Mouse (Mus musculus) spleen, adult 2 months (tissue): ENCODE measurements at regions not wholly inside any gene's neighbourhood (a gene's known extent, or its start where the extent isn't known, plus 50 kb on each side); places are given as distances from the start of the nearest gene placed in this dataset.

Source experiments
- DNase-seq, 2 experiments: peaks; one replicate each; pipeline versions ENCODE4 v3.0.0 to v3.0.0-alpha.2; 2012 to 2021; ENCODE audit warnings: low spot score in 2 of 2, low read depth in 1 of 2
- H3K27ac ChIP-seq: fragments of 200-500 bp; 2 replicates; pipeline ENCODE4 v1.5.1; 2012; ENCODE audit warnings: low read length, inconsistent platforms; ENCODE audit not compliant: insufficient read depth
- H3K27me3 ChIP-seq: fragments of 200-500 bp; 2 replicates; pipeline ENCODE4 v1.6.1; 2012; ENCODE audit warnings: mild to moderate bottlenecking, moderate library complexity, low read length, inconsistent platforms; ENCODE audit not compliant: control insufficient read depth, insufficient read depth
- H3K36me3 ChIP-seq: fragments of 200-500 bp; 2 replicates; pipeline ENCODE4 v1.6.1; 2012; ENCODE audit warnings: mild to moderate bottlenecking, low read length, inconsistent platforms; ENCODE audit not compliant: control insufficient read depth, insufficient read depth
- H3K4me1 ChIP-seq: fragments of 200-500 bp; 2 replicates; pipeline ENCODE4 v1.6.1; 2011; ENCODE audit warnings: inconsistent platforms; ENCODE audit not compliant: control insufficient read depth, insufficient read depth, insufficient read length
- H3K4me3 ChIP-seq: fragments of 200-500 bp; 2 replicates; pipeline ENCODE4 v1.5.1; 2011; ENCODE audit warnings: mild to moderate bottlenecking, inconsistent platforms; ENCODE audit not compliant: insufficient read depth, insufficient read length; ENCODE audit errors: extremely low read depth
- CTCF ChIP-seq: fragments of 200-500 bp; IDR thresholded peaks from 2 replicates; pipeline ENCODE4 v1.5.1; 2011; ENCODE audit warnings: mild to moderate bottlenecking, inconsistent platforms; ENCODE audit not compliant: insufficient read depth, insufficient read length, insufficient replicate concordance; ENCODE audit errors: extremely low read depth
- POLR2A ChIP-seq: fragments of 200-500 bp; IDR thresholded peaks from 2 replicates; pipeline ENCODE4 v1.6.1; 2011; ENCODE audit warnings: low read depth, low read length, inconsistent platforms
- WGBS: fragments of 180-500 bp; shearing (Covaris S2); methylation state at CpG from one replicate; pipeline ENCODE4 v1.1.7; 2018; 5-methylcytosine and 5-hydroxymethylcytosine counted together

GRCm38 (mm10) chr2:101252228-101252627 lies 372.3 kb upstream of the Rag2 start:
- no peak for DNase-seq
- Histone ChIP-seq H3K4me3 (no peak overlapping the region), H3K4me1 (no peaks in the 10 kb centered on the region), H3K27ac (no peak overlapping the region), H3K27me3 (no peaks in the 10 kb centered on the region), H3K36me3 (no peaks in the 10 kb centered on the region)
- 78% methylated on average over 3 of the region's 3 CpGs for WGBS
- TF ChIP-seq CTCF = no peak
- TF ChIP-seq POLR2A = no peak

GRCm38 (mm10) chr2:101256464-101256863 lies 368.1 kb upstream of the Rag2 start:
- Histone ChIP-seq H3K4me1 (no peaks in the 10 kb centered on the region), H3K27me3 (no peaks in the 10 kb centered on the region), H3K27ac (no peak overlapping the region), H3K36me3 (no peaks in the 10 kb centered on the region), H3K4me3 (no peak overlapping the region)
- no peak for DNase-seq
- 75% methylated on average over 3 of the region's 3 CpGs for WGBS
- TF ChIP-seq POLR2A (no peak), CTCF (no peak)

GRCm38 (mm10) chr2:101263934-101264333 lies 360.6 kb upstream of the Rag2 start:
- Histone ChIP-seq H3K27me3 (no peaks in the 10 kb centered on the region), H3K27ac (no peak overlapping the region)

GRCm38 (mm10) chr2:101266685-101267374 lies 357.7 kb upstream of the Rag2 start:
- Histone ChIP-seq H3K36me3 (no peaks in the 10 kb centered on the region), H3K4me1 (no peaks in the 10 kb centered on the region), H3K4me3 (no peak overlapping the region), H3K27ac (no peak overlapping the region), H3K27me3 (no peaks in the 10 kb centered on the region)
- TF ChIP-seq POLR2A (no peak), CTCF (no peak)
- WGBS = 73% methylated on average over 2 of the region's 2 CpGs
- DNase-seq = no peak

More at GRCm38 (mm10) chr2:101263934-101264333, 360.6 kb upstream of the Rag2 start:
- no peaks in the 10 kb centered on the region for H3K36me3 ChIP-seq
- no peaks in the 10 kb centered on the region for H3K4me1 ChIP-seq
- no peak for DNase-seq
- TF ChIP-seq POLR2A = no peak
- no peak for TF ChIP-seq CTCF
- 83% methylated on average over 4 of the region's 4 CpGs for WGBS
- no peak overlapping the region for H3K4me3 ChIP-seq

- H3K27me3 ChIP-seq = no peaks in the 10 kb centered on the region
- H3K36me3 ChIP-seq = no peaks in the 10 kb centered on the region
- H3K27ac ChIP-seq = no peak overlapping the region
- TF ChIP-seq CTCF (no peak), POLR2A (no peak)
- 85% methylated on average over 3 of the region's 3 CpGs for WGBS
- DNase-seq = no peak
- H3K4me3 ChIP-seq = no peak overlapping the region
- no peaks in the 10 kb centered on the region for H3K4me1 ChIP-seq
Measured at GRCm38 (mm10) chr2:101274045-101274664, 350.4 kb upstream of the Rag2 start.

- TF ChIP-seq POLR2A (no peak), CTCF (no peak)
- no peak overlapping the region for H3K27ac ChIP-seq
- no peak for DNase-seq
Measured at GRCm38 (mm10) chr2:101284886-101285285, 339.6 kb upstream of the Rag2 start.

GRCm38 (mm10) chr2:101288119-101288518 lies 336.4 kb upstream of the Rag2 start:
- H3K4me1 ChIP-seq = no peaks in the 10 kb centered on the region
- no peak overlapping the region for H3K27ac ChIP-seq
- TF ChIP-seq POLR2A (no peak), CTCF (no peak)
- DNase-seq = no peak
- H3K4me3 ChIP-seq = no peak overlapping the region
- H3K36me3 ChIP-seq = no peaks in the 10 kb centered on the region
- WGBS = 74% methylated on average over 1 of the region's 1 CpGs
- no peaks in the 10 kb centered on the region for H3K27me3 ChIP-seq

More at GRCm38 (mm10) chr2:101284886-101285285, 339.6 kb upstream of the Rag2 start:
- Histone ChIP-seq H3K27me3 (no peaks in the 10 kb centered on the region), H3K4me3 (no peak overlapping the region), H3K4me1 (no peaks in the 10 kb centered on the region), H3K36me3 (no peaks in the 10 kb centered on the region)
